Mouse (Mus musculus) layer of hippocampus, postnatal 14 days (tissue): ENCODE results near the gene Vmn1r36. TPM values are rescaled to one million over a fixed set of nuclear protein-coding genes. Genes with fewer than 3 reads are reported as not detected.
"Not testable (repeated sequence)": the region's sequence is repeated elsewhere in the genome, so short reads cannot be mapped to it uniquely, and the experiment has no call there.

ENCODE experiments used
- DNase-seq, 2 experiments: peaks; one replicate each; pipeline ENCODE4 v3.0.0; 2021 to 2022; ENCODE audit warnings: low spot score in 2 of 2, mixed read lengths in 1 of 2
- long read RNA-seq, 2 experiments: library from polyadenylated mRNA; stranded (forward); transcript quantifications; one replicate each; pipeline ENCODE4 v2.0.0; 2021
- total RNA-seq, 2 experiments: library from RNA; stranded (reverse); gene quantifications; 2 replicates each; pipeline ENCODE4 v1.2.3; 2021

The Vmn1r36 gene
- total RNA-seq = not detected
- long read RNA-seq, experiment 1 = 0 reads
- long read RNA-seq, experiment 2 = 0 reads

- DNase-seq = not testable (repeated sequence)
Measured at GRCm38 (mm10) chr6:66719068-66719467, at the start of gene Vmn1r36. Gene Vmn1r36 (minus strand): TSS chr6:66719168.

- DNase-seq = not testable (repeated sequence)
Measured at GRCm38 (mm10) chr6:66729082-66729481, 10.1 kb upstream of the Vmn1r36 start, which contains the start of gene Vmn1r37. Gene Vmn1r37 (plus strand): TSS chr6:66729382.

DNA sequence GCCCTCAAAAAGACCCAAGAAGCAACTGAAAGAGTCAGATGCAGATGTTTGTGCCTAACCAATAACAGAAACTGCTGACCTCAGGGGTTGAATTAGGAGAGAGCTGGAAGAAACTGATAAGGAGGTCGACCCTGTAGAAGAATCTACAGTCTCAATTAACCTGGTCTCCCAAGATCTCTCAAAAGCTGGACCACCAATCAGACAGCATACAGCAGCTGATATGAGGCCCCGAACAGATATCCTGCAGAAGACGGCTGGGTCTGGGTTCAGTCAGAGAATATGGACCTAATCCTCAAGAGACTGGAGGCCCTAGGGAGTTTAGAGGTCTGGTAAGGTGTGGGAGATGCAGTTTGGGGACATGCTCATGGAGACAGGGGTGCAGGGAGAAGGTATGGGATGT lies 5.1 kb downstream of the Vmn1r36 start:
- DNase-seq = no peak

- no peak for DNase-seq
Measured at GRCm38 (mm10) chr6:66708901-66709300, 10.1 kb downstream of the Vmn1r36 start.

GRCm38 (mm10) chr6:66685806-66686205 lies 33.2 kb downstream of the Vmn1r36 start, which contains the start of gene Vmn1r35:
Gene Vmn1r35 (minus strand): TSS chr6:66685906.
- no peak for DNase-seq

Other genes starting within 250 kb of the Vmn1r36 start
- 1 to 10 TPM; 5.1 to 7.3 TPM for gene Mad2l1, start 183.8 kb downstream of the Vmn1r36 start, total RNA-seq
- gene Vmn1r32, start 159.1 kb downstream of the Vmn1r36 start, total RNA-seq = not detected
- not detected for gene Vmn1r33, start 100.9 kb downstream of the Vmn1r36 start, total RNA-seq
- not detected for gene Vmn1r34, start 75.3 kb downstream of the Vmn1r36 start, total RNA-seq
- not detected for gene Vmn1r35, start 33.3 kb downstream of the Vmn1r36 start, total RNA-seq
- not detected for gene Vmn1r37, start 10.2 kb upstream of the Vmn1r36 start, total RNA-seq
- not detected for gene Vmn1r38, start 63.5 kb upstream of the Vmn1r36 start, total RNA-seq
- not detected for gene Vmn1r39, start 91.4 kb upstream of the Vmn1r36 start, total RNA-seq
- 100 to 1,000 TPM; 104 to 117 TPM for gene Gng12, start 177.2 kb upstream of the Vmn1r36 start, total RNA-seq